Mouse (Mus musculus) E14TG2a.4 (cell line): Measurements from ENCODE around the gene Map1b.

Experiments used
- CTCF ChIP-seq: conservative IDR thresholded peaks from 2 replicates; pipeline ENCODE4 v1.5.1; 2014; ENCODE audit warnings: low read length
- POU5F1 ChIP-seq: IDR thresholded peaks from 2 replicates; pipeline ENCODE4 v1.6.1; 2014; ENCODE audit warnings: low read length, borderline replicate concordance

GRCm38 (mm10) chr13:99433068-99434008 is 83.0 kb downstream of the Map1b start:
- TF ChIP-seq CTCF (no peak), POU5F1 (no peak)
